8 mouse cellular contexts compared by ENCODE assay signal in genomic region chr4:155943049-155943452, GRCm38 (mm10). TPM values are rescaled to one million over a fixed set of nuclear protein-coding genes. Genes with fewer than 3 reads are reported as not detected.
DNase-seq lines count a peak whose midpoint lies in the region; ATAC-seq and TF ChIP-seq lines count a peak whose summit lies in the region.

No protein-coding gene starts in this region.

- peak; percentile 26 for DNase-seq in CD4-positive, CD25-positive, alpha-beta regulatory T cell, adult 2 months (ENCODE audit: low read depth, low spot score)
- no peak for DNase-seq in forebrain, embryonic 14.5 days (ENCODE audit: low spot score)
- DNase-seq in heart, postnatal 10 days: peak; percentile 64 to 72
- DNase-seq in layer of hippocampus, postnatal 36 days: peak; percentile 45 to 58
- peak; percentile 70 for DNase-seq in lung, postnatal 10 days

- peak overlapping the region; percentile 98 for H3K4me3 ChIP-seq in forebrain, embryonic 14.5 days (ENCODE audit: low read depth, low read length)
- peak overlapping the region; percentile 92 for H3K4me3 ChIP-seq in small intestine, adult 2 months (ENCODE audit: low read depth, low read length)

- intact Hi-C loops in heart, postnatal 10 days (cut with DNase I): loop anchor here (1.0 to 5.0 kb wide), 3 partner anchors 50 to 111 kb away; partner anchors contain the start of genes Aurkaip1, Cptp and Ints11

- peak overlapping the region; percentile 95 for H3K4me2 ChIP-seq in forebrain, embryonic 14.5 days (ENCODE audit: low read length)

- no peaks in the 10 kb centered on the region for H3K27me3 ChIP-seq in forebrain, embryonic 14.5 days (replicated peaks; ENCODE audit: control insufficient read depth, insufficient read depth, low read length)
- no peaks in the 10 kb centered on the region for H3K27me3 ChIP-seq in small intestine, adult 2 months (ENCODE audit: control insufficient read depth, insufficient read depth, low read length)

- peak overlapping the region; percentile 63; the same call in 1 of the 2 replicates for H3K27ac ChIP-seq in forebrain, embryonic 14.5 days (ENCODE audit: low read depth, low read length)
- peak overlapping the region; percentile 75 for H3K27ac ChIP-seq in small intestine, adult 2 months (ENCODE audit: insufficient read depth, low read depth, low read length)

- no peak for ATAC-seq in CD4-positive, CD25-positive, alpha-beta regulatory T cell, adult 4 months
- peak; percentile 3 for ATAC-seq in activated CD4-positive, CD25-positive, alpha-beta regulatory T cell, adult 4 months
- peak; percentile 49 for ATAC-seq in forebrain, embryonic 14.5 days

- H3K9me3 ChIP-seq in forebrain, embryonic 14.5 days (replicated peaks; ENCODE audit: control insufficient read depth, low read length): no peaks in the 10 kb centered on the region

- peaks cover 14% of the 10 kb centered on the region for H3K36me3 ChIP-seq in forebrain, embryonic 14.5 days (ENCODE audit: control insufficient read depth, insufficient read depth, low read length)
- peaks cover 5% of the 10 kb centered on the region; the same call in 1 of the 2 replicates for H3K36me3 ChIP-seq in small intestine, adult 2 months (ENCODE audit: control insufficient read depth, insufficient read depth, low read length)

- no peak; the same call in 1 of the 2 replicates for TF ChIP-seq POLR2A in small intestine, adult 2 months (IDR thresholded peaks at IDR 0.05; ENCODE audit: low read depth, low read length)

- H3K4me1 ChIP-seq in forebrain, embryonic 14.5 days (ENCODE audit: control insufficient read depth, insufficient read depth, low read length): peaks cover 12% of the 10 kb centered on the region
- peaks cover 18% of the 10 kb centered on the region for H3K4me1 ChIP-seq in small intestine, adult 2 months (ENCODE audit: control insufficient read depth, insufficient read depth, insufficient read length, low read length)

- WGBS in forebrain, embryonic 14.5 days: under 1% methylated on average over 17 of the region's 17 CpGs
- WGBS in small intestine, adult 2 months: under 1% methylated on average over 17 of the region's 17 CpGs

- TF ChIP-seq CTCF in small intestine, adult 2 months (IDR thresholded peaks at IDR 0.05; ENCODE audit: extremely low read depth, insufficient read length, insufficient replicate concordance, low read depth, low read length): no peak

- H3K9ac ChIP-seq in forebrain, embryonic 14.5 days (ENCODE audit: low read length): peak overlapping the region; percentile 84

RNA-seq across cellular contexts. Expression of gene Ube2j2, which starts 0.6 kb away (rescaled TPM):
- polyA plus RNA-seq in CD4-positive, CD25-positive, alpha-beta regulatory T cell, adult 4 months (2017; shearing (Covaris generic)): 10 to 100 TPM; 21.6 to 29.7 TPM
- polyA plus RNA-seq in activated CD4-positive, CD25-positive, alpha-beta regulatory T cell, adult 4 months (2017; shearing (Covaris generic)): 10 to 100 TPM; 32.1 to 39.5 TPM
- 116 and 137 TPM in 2 replicates for polyA plus RNA-seq in forebrain, embryonic 14.5 days (2014; fragmentation: Nextera tagmentation; extraction: Ambion mirVana)
- total RNA-seq in heart, postnatal 10 days (2021): 10 to 100 TPM; 62.4 to 66.9 TPM
- total RNA-seq in layer of hippocampus, postnatal 36 days (2021): 10 to 100 TPM; 66.2 to 74.1 TPM
- 73.5 and 206 TPM in 2 replicates for polyA plus RNA-seq in small intestine, adult 2 months (2012; rRNA removed)

RNA-seq across cellular contexts. Expression of gene C1qtnf12, which starts 19.1 kb away (rescaled TPM):
- 1 to 10 TPM; 7.6 TPM for polyA plus RNA-seq in CD4-positive, CD25-positive, alpha-beta regulatory T cell, adult 4 months (2017; shearing (Covaris generic))
- 1 to 10 TPM; 2.5 to 5.7 TPM for polyA plus RNA-seq in activated CD4-positive, CD25-positive, alpha-beta regulatory T cell, adult 4 months (2017; shearing (Covaris generic))
- polyA plus RNA-seq in forebrain, embryonic 14.5 days (2014; fragmentation: Nextera tagmentation; extraction: Ambion mirVana): 8.0 and 11.3 TPM in 2 replicates
- 10 to 100 TPM; 17.8 to 24.8 TPM for total RNA-seq in heart, postnatal 10 days (2021)
- 10 to 100 TPM; 12.7 to 18.6 TPM for total RNA-seq in layer of hippocampus, postnatal 36 days (2021)
- polyA plus RNA-seq in small intestine, adult 2 months (2012; rRNA removed): 47.8 and 186 TPM in 2 replicates

RNA-seq across cellular contexts. Expression of gene B3galt6, which starts 49.4 kb away (rescaled TPM):
- polyA plus RNA-seq in CD4-positive, CD25-positive, alpha-beta regulatory T cell, adult 4 months (2017; shearing (Covaris generic)): 1 to 10 TPM in 1 of 2 experiments, under 1 TPM in 1; 0.92 to 1.3 TPM
- under 1 TPM; 0.90 to 0.95 TPM for polyA plus RNA-seq in activated CD4-positive, CD25-positive, alpha-beta regulatory T cell, adult 4 months (2017; shearing (Covaris generic))
- 27.6 and 29.6 TPM in 2 replicates for polyA plus RNA-seq in forebrain, embryonic 14.5 days (2014; fragmentation: Nextera tagmentation; extraction: Ambion mirVana)
- 1 to 10 TPM; 3.4 to 3.7 TPM for total RNA-seq in heart, postnatal 10 days (2021)
- 10 to 100 TPM in 1 of 2 experiments, 1 to 10 TPM in 1; 9.7 to 10.6 TPM for total RNA-seq in layer of hippocampus, postnatal 36 days (2021)
- polyA plus RNA-seq in small intestine, adult 2 months (2012; rRNA removed): 5.5 and 7.4 TPM in 2 replicates

RNA-seq across cellular contexts. Expression of gene Sdf4, which starts 49.6 kb away (rescaled TPM):
- 100 to 1,000 TPM; 528 to 589 TPM for polyA plus RNA-seq in CD4-positive, CD25-positive, alpha-beta regulatory T cell, adult 4 months (2017; shearing (Covaris generic))
- 100 to 1,000 TPM; 464 to 478 TPM for polyA plus RNA-seq in activated CD4-positive, CD25-positive, alpha-beta regulatory T cell, adult 4 months (2017; shearing (Covaris generic))
- polyA plus RNA-seq in forebrain, embryonic 14.5 days (2014; fragmentation: Nextera tagmentation; extraction: Ambion mirVana): 124 and 127 TPM in 2 replicates
- total RNA-seq in heart, postnatal 10 days (2021): 100 to 1,000 TPM; 105 to 108 TPM
- total RNA-seq in layer of hippocampus, postnatal 36 days (2021): 100 to 1,000 TPM; 178 to 190 TPM
- 44.0 and 80.5 TPM in 2 replicates for polyA plus RNA-seq in small intestine, adult 2 months (2012; rRNA removed)

RNA-seq across cellular contexts. Expression of gene Acap3, which starts 51.4 kb away (rescaled TPM):
- polyA plus RNA-seq in CD4-positive, CD25-positive, alpha-beta regulatory T cell, adult 4 months (2017; shearing (Covaris generic)): 1 to 10 TPM; 3.2 to 4.1 TPM
- 1 to 10 TPM; 4.9 to 6.5 TPM for polyA plus RNA-seq in activated CD4-positive, CD25-positive, alpha-beta regulatory T cell, adult 4 months (2017; shearing (Covaris generic))
- 60.5 and 77.0 TPM in 2 replicates for polyA plus RNA-seq in forebrain, embryonic 14.5 days (2014; fragmentation: Nextera tagmentation; extraction: Ambion mirVana)
- total RNA-seq in heart, postnatal 10 days (2021): 10 to 100 TPM; 20.3 to 21.7 TPM
- 100 to 1,000 TPM; 109 to 128 TPM for total RNA-seq in layer of hippocampus, postnatal 36 days (2021)
- polyA plus RNA-seq in small intestine, adult 2 months (2012; rRNA removed): 11.1 and 15.9 TPM in 2 replicates
